Mouse (Mus musculus): Measurements from ENCODE around the gene Gpr62. TPM values are rescaled to one million over a fixed set of nuclear protein-coding genes. Genes with fewer than 3 reads are reported as not detected.

Gene Gpr62
- total RNA-seq, 2 experiments from 2014 or later: 0.20 to 0.29 TPM

GRCm38 (mm10) chr9:106421865-106422160 lies 43.9 kb downstream of the Gpr62 start:
- peak; percentile 76 to 85 for DNase-seq (ENCODE audit: low spot score in 2 of 2)

- no peak for DNase-seq (ENCODE audit: low spot score in 2 of 2)
Measured at GRCm38 (mm10) chr9:106421033-106421864, 44.5 kb downstream of the Gpr62 start.

GRCm38 (mm10) chr9:106420608-106421007 lies 45.1 kb downstream of the Gpr62 start:
- no peak for DNase-seq (ENCODE audit: low spot score in 2 of 2)

GRCm38 (mm10) chr9:106417841-106418625 lies 47.7 kb downstream of the Gpr62 start:
- DNase-seq (ENCODE audit: low spot score in 2 of 2): peak; percentile 60 to 72

- no peak for DNase-seq (ENCODE audit: low spot score in 2 of 2)
Measured at GRCm38 (mm10) chr9:106416826-106417225, 48.9 kb downstream of the Gpr62 start.

Other genes with a start within 250 kb of the Gpr62 start
- under 1 TPM; 0.63 to 0.83 TPM for gene Tlr9, start 243.3 kb downstream of the Gpr62 start, total RNA-seq (2021)
- gene Alas1, start 217.3 kb downstream of the Gpr62 start, total RNA-seq (2021): 1,000 to 10,000 TPM; 1,196 to 1,991 TPM
- 1 to 10 TPM; 3.2 to 4.3 TPM for gene Poc1a, start 184.9 kb downstream of the Gpr62 start, total RNA-seq (2021)
- 10 to 100 TPM; 11.8 to 22.2 TPM for gene Dusp7, start 97.3 kb downstream of the Gpr62 start, total RNA-seq (2021)
- 100 to 1,000 TPM; 339 to 377 TPM for gene Rpl29, start 36.5 kb downstream of the Gpr62 start, total RNA-seq (2021)
- gene Acy1, start 27.6 kb downstream of the Gpr62 start, total RNA-seq (2021): 10 to 100 TPM; 13.9 to 14.9 TPM
- gene Abhd14b, start 18.5 kb downstream of the Gpr62 start, total RNA-seq (2021): 10 to 100 TPM; 29.6 to 43.4 TPM
- gene Abhd14a, start 18.3 kb downstream of the Gpr62 start, total RNA-seq (2021): 10 to 100 TPM; 18.3 to 21.3 TPM
- 10 to 100 TPM; 22.4 to 28.0 TPM for gene Pcbp4, start 12.6 kb downstream of the Gpr62 start, total RNA-seq (2021)
- gene Rrp9, start 10.0 kb upstream of the Gpr62 start, total RNA-seq (2021): 10 to 100 TPM; 32.7 to 47.8 TPM
- 10 to 100 TPM; 35.9 to 63.4 TPM for gene Parp3, start 11.0 kb upstream of the Gpr62 start, total RNA-seq (2021)
- not detected for gene Iqcf1, start 34.0 kb upstream of the Gpr62 start, total RNA-seq (2021)
- gene Iqcf5, start 48.6 kb upstream of the Gpr62 start, total RNA-seq (2021): not detected
- not detected for gene Iqcf3, start 95.7 kb upstream of the Gpr62 start, total RNA-seq (2021)
- not detected for gene Iqcf4, start 105.1 kb upstream of the Gpr62 start, total RNA-seq (2021)
- gene Iqcf6, start 160.6 kb upstream of the Gpr62 start, total RNA-seq (2021): not detected
- not detected for gene Grm2, start 190.1 kb upstream of the Gpr62 start, total RNA-seq (2021)
- 100 to 1,000 TPM in 1 of 2 experiments, 10 to 100 TPM in 1; 93.5 to 136 TPM for gene Tex264, start 220.0 kb upstream of the Gpr62 start, total RNA-seq (2021)

Measured in adrenal gland, adult 18-20 months (tissue).